Mouse (Mus musculus): ENCODE data around the gene Cct7. TPM values are rescaled to one million over a fixed set of nuclear protein-coding genes. Genes with fewer than 3 reads are reported as not detected.

Cct7 gene
- polyA plus RNA-seq, 1 experiment = 496 TPM

GRCm38 (mm10) chr6:85512577-85513530, 61.5 kb downstream of the Cct7 start:
- Histone ChIP-seq H3K27ac (ENCODE audit: control insufficient read depth, insufficient read depth, low read depth, low read length) (peak overlapping the region; percentile 66), H3K4me3 (ENCODE audit: control insufficient read depth, low read depth, low read length) (peak overlapping the region; percentile 78), H3K4me1 (ENCODE audit: control insufficient read depth, insufficient read depth, low read length) (peaks cover 21% of the 10 kb centered on the region), H3K27me3 (ENCODE audit: control insufficient read depth, insufficient read depth, low read length) (no peaks in the 10 kb centered on the region), H3K36me3 (ENCODE audit: control insufficient read depth, insufficient read depth, low read length) (no peaks in the 10 kb centered on the region)
- TF ChIP-seq CTCF (IDR thresholded peaks at IDR 0.05; ENCODE audit: control insufficient read depth, insufficient read depth, insufficient replicate concordance, low read depth, low read length) = no peak
- TF ChIP-seq POLR2A (IDR thresholded peaks at IDR 0.05; ENCODE audit: control insufficient read depth, low read depth, low read length) = peak; percentile 63; the same call in 1 of the 2 replicates

DNA sequence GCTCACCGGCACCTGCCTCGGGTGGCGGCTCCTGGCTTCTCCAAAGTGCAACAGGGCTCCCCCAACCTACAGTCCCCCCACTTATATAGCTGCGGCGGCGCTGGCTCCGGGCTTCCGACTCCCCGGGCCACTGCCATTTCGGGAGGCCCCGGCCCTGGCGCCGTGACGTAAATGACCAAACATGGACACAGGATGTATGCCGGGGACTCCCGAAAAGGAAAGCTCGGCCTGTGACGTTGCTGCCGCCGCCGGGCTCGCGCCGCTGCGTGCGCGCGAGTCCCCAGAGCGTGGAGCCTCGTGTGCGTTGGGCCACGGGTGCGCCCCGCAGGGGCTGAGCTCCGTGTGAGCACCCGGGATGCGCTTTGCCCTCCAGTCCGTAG, 62.2 kb downstream of the Cct7 start, which contains the start of gene Egr4:
TSS of gene Egr4 (minus strand) at position 59 of the 380 bp plus-strand sequence.
- peak within 1 kb of the TSS; percentile 78 for H3K4me3 ChIP-seq (ENCODE audit: control insufficient read depth, low read depth, low read length)
- peaks cover 23% of the 10 kb centered on the region for H3K4me1 ChIP-seq (ENCODE audit: control insufficient read depth, insufficient read depth, low read length)
- no peaks in the 10 kb centered on the region for H3K27me3 ChIP-seq (ENCODE audit: control insufficient read depth, insufficient read depth, low read length)
- peak within 1 kb of the TSS; percentile 66 for H3K27ac ChIP-seq (ENCODE audit: control insufficient read depth, insufficient read depth, low read depth, low read length)
- TF ChIP-seq CTCF (IDR thresholded peaks at IDR 0.05; ENCODE audit: control insufficient read depth, insufficient read depth, insufficient replicate concordance, low read depth, low read length) (no peak), POLR2A (IDR thresholded peaks at IDR 0.05; ENCODE audit: control insufficient read depth, low read depth, low read length) (no peak)
- H3K36me3 ChIP-seq (ENCODE audit: control insufficient read depth, insufficient read depth, low read length) = no peaks in the 10 kb centered on the region

DNA sequence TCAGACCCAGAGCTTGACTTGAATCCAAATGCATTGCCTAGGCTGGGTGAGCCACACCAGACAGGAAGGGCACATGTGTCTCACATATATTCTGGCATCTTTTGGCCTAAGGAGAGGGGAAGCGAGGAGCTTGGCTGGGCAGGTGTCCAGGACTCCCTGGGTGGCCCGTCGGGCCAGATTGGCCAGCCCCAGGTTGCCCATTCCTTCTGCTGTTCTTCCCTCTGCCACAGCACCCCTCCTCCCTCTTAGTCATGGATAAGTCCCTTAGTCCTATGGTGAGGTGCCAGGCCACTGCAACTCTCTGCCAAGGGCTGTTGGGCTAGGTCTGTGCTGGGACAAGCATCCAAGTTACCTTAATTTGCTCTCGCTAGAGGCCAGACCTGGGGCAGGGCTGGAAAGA, 64.6 kb downstream of the Cct7 start:
- Histone ChIP-seq H3K27me3 (ENCODE audit: control insufficient read depth, insufficient read depth, low read length) (no peaks in the 10 kb centered on the region), H3K27ac (ENCODE audit: control insufficient read depth, insufficient read depth, low read depth, low read length) (no peak overlapping the region), H3K36me3 (ENCODE audit: control insufficient read depth, insufficient read depth, low read length) (no peaks in the 10 kb centered on the region), H3K4me3 (ENCODE audit: control insufficient read depth, low read depth, low read length) (no peak overlapping the region), H3K4me1 (ENCODE audit: control insufficient read depth, insufficient read depth, low read length) (peaks cover 23% of the 10 kb centered on the region)
- TF ChIP-seq POLR2A (IDR thresholded peaks at IDR 0.05; ENCODE audit: control insufficient read depth, low read depth, low read length) (no peak), CTCF (IDR thresholded peaks at IDR 0.05; ENCODE audit: control insufficient read depth, insufficient read depth, insufficient replicate concordance, low read depth, low read length) (no peak)

Other genes starting within 250 kb of the Cct7 start
- 0.80 and 1.1 TPM in 2 replicates for gene Sfxn5, start 118.1 kb upstream of the Cct7 start, polyA plus RNA-seq (2012; rRNA removed)
- 160 and 184 TPM in 2 replicates for gene Rab11fip5, start 76.9 kb upstream of the Cct7 start, polyA plus RNA-seq (2012; rRNA removed)
- not detected in 2 replicates for gene Noto, start 27.6 kb upstream of the Cct7 start, polyA plus RNA-seq (2012; rRNA removed)
- gene Smyd5, start 19.5 kb upstream of the Cct7 start, polyA plus RNA-seq (2012; rRNA removed) = 10.2 TPM in 2 replicates
- gene Pradc1, start 456 bp downstream of the Cct7 start, polyA plus RNA-seq (2012; rRNA removed) = 20.7 and 21.5 TPM in 2 replicates
- 0.37 and 0.52 TPM in 2 replicates for gene Fbxo41, start 51.5 kb downstream of the Cct7 start, polyA plus RNA-seq (2012; rRNA removed)
- 1.8 and 2.0 TPM in 2 replicates for gene Egr4, start 62.1 kb downstream of the Cct7 start, polyA plus RNA-seq (2012; rRNA removed)
- gene Alms1, start 136.0 kb downstream of the Cct7 start, polyA plus RNA-seq (2012; rRNA removed) = 11.6 and 13.5 TPM in 2 replicates